Mouse (Mus musculus) brain, embryonic 14.5 days (tissue): ENCODE results near the gene Man2a1.

ENCODE experiments used
- CTCF ChIP-seq: fragments of 200-500 bp; IDR thresholded peaks from 2 replicates; pipeline ENCODE4 v1.5.1; 2012; ENCODE audit warnings: inconsistent platforms, mild to moderate bottlenecking, moderate library complexity, borderline replicate concordance; ENCODE audit not compliant: insufficient read depth, insufficient read length; ENCODE audit errors: extremely low read depth
- POLR2A ChIP-seq: fragments of 200-500 bp; IDR thresholded peaks from 2 replicates; pipeline ENCODE4 v1.6.1; 2012; ENCODE audit warnings: mild to moderate bottlenecking, inconsistent platforms, borderline replicate concordance; ENCODE audit not compliant: poor library complexity, insufficient read depth, insufficient read length, severe bottlenecking; ENCODE audit errors: extremely low read depth

DNA sequence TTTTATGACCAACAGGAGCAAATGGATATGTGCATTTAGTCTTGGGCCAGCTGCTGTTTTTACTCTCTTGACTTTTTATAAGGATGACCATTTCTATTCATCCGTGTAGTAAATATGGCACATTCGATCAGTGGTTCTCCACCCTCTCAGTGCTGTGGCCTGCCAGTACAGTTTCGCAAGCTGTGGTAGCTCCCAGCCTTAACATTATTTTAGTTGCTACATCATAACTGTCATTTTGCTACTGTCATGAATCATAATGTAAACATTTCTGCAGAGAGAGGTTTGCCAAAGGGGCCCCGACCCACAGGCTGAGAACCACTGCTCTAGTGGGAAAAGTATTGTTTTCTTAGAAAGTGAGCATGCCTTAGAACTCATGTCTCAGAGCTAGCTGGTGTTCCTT, 59.1 kb downstream of the Man2a1 start:
- TF ChIP-seq CTCF, result no peak
- no peak for TF ChIP-seq POLR2A
